Comparison of ENCODE assay signal across 9 mouse cellular contexts in genomic region chr13:94172533-94173310, GRCm38 (mm10).
DNase-seq lines count a peak whose midpoint lies in the region; ATAC-seq lines count a peak whose summit lies in the region.
"Had no signal": no experiment of that assay in that cellular context is flagged by ENCODE, and none has a peak within 500 bp of the region (broad histone marks: within the 10 kb centered on the region; RNA-seq: fewer than 3 reads in every experiment).

No protein-coding gene starts in this region.

- H3K27ac ChIP-seq in forebrain, embryonic 11.5 days (ENCODE audit: low read depth, low read length): no peak overlapping the region
- H3K27ac ChIP-seq in forebrain, embryonic 16.5 days (ENCODE audit: low read length): no peak overlapping the region
- H3K27ac ChIP-seq in macrophage: peak overlapping the region; percentile 92

- WGBS in forebrain, embryonic 11.5 days: 80% methylated on average over 15 of the region's 15 CpGs
- WGBS in forebrain, embryonic 16.5 days: 77% methylated on average over 15 of the region's 15 CpGs
- 96% methylated on average over 15 of the region's 15 CpGs for WGBS in macrophage (ENCODE audit: missing documents)

- no peak overlapping the region for H3K4me2 ChIP-seq in forebrain, embryonic 11.5 days (ENCODE audit: low read depth, low read length, severe bottlenecking)
- H3K4me2 ChIP-seq in forebrain, embryonic 16.5 days (ENCODE audit: low read length): no peak overlapping the region

- peaks cover 10% of the 10 kb centered on the region; the same call in 1 of the 2 replicates for H3K4me1 ChIP-seq in forebrain, embryonic 11.5 days (replicated peaks; ENCODE audit: control insufficient read depth, insufficient read depth, low read length)
- H3K4me1 ChIP-seq in forebrain, embryonic 16.5 days (replicated peaks; ENCODE audit: control insufficient read depth, insufficient read depth, low read length): peaks cover 11% of the 10 kb centered on the region

- no peaks in the 10 kb centered on the region for H3K9me3 ChIP-seq in forebrain, embryonic 11.5 days (ENCODE audit: control insufficient read depth, low read length)
- H3K9me3 ChIP-seq in forebrain, embryonic 16.5 days (ENCODE audit: control insufficient read depth, low read length): no peaks in the 10 kb centered on the region

- peaks cover 5% of the 10 kb centered on the region; the same call in 1 of the 2 replicates for H3K27me3 ChIP-seq in forebrain, embryonic 11.5 days (ENCODE audit: control insufficient read depth, insufficient read depth, low read length)
- H3K27me3 ChIP-seq in forebrain, embryonic 16.5 days (replicated peaks; ENCODE audit: control insufficient read depth, insufficient read depth, low read length): peaks cover 4% of the 10 kb centered on the region; the same call in 1 of the 2 replicates

- H3K36me3 ChIP-seq in forebrain, embryonic 11.5 days (ENCODE audit: control insufficient read depth, insufficient read depth, low read length): no peaks in the 10 kb centered on the region
- no peaks in the 10 kb centered on the region for H3K36me3 ChIP-seq in forebrain, embryonic 16.5 days (ENCODE audit: control insufficient read depth, insufficient read depth)
- H3K36me3 ChIP-seq in macrophage (ENCODE audit: inconsistent target): peaks cover 3% of the 10 kb centered on the region; the same call in 1 of the 2 replicates

- H3K79me2 ChIP-seq in macrophage (ENCODE audit: inconsistent target): peaks cover 38% of the 10 kb centered on the region

- H3K9ac ChIP-seq in forebrain, embryonic 11.5 days (ENCODE audit: low read length): no peak overlapping the region
- no peak overlapping the region for H3K9ac ChIP-seq in forebrain, embryonic 16.5 days (replicated peaks; ENCODE audit: low read depth, low read length)

- ATAC-seq in forebrain, embryonic 11.5 days (replicated peaks; ENCODE audit: low FRiP score): peak; percentile 43
- ATAC-seq in forebrain, embryonic 16.5 days: no peak
- ATAC-seq in granulocyte monocyte progenitor cell, adult 5-6 weeks (replicated peaks; ENCODE audit: poor library complexity, severe bottlenecking): peak; percentile 66

- no peak overlapping the region for H3K4me3 ChIP-seq in forebrain, embryonic 11.5 days (ENCODE audit: low read depth, low read length)
- no peak overlapping the region for H3K4me3 ChIP-seq in forebrain, embryonic 16.5 days (replicated peaks; ENCODE audit: low read length)
- H3K4me3 ChIP-seq in macrophage (ENCODE audit: inconsistent target): no peak overlapping the region

- no peak for DNase-seq in forebrain, embryonic 11.5 days (ENCODE audit: low spot score)
- DNase-seq in layer of hippocampus, adult 9-11 months: peak; percentile 65
- no peak for DNase-seq in layer of hippocampus, adult 9-10 months (ENCODE audit: low spot score)
- no peak for DNase-seq in spleen, postnatal 14 days (ENCODE audit: low spot score in 2 of 2)
- DNase-seq in gastrocnemius, adult 8-10 months (ENCODE audit: low spot score in 2 of 2): no peak
- DNase-seq: thymus, adult 18-20 months had no signal
